Mouse (Mus musculus) limb, embryonic 15.5 days (tissue): Measurements from ENCODE around the gene Gstt3. TPM values are rescaled to one million over a fixed set of nuclear protein-coding genes. Genes with fewer than 3 reads are reported as not detected.

Experiments used
- ATAC-seq: fragments of 200-750 bp; cut with Nextera tagmentation; 2 replicates; pipeline ENCODE4 v1.8.0; 2017; ENCODE audit warnings: low read depth, moderate TSS enrichment; ENCODE audit not compliant: insufficient number of reproducible peaks, low FRiP score, low TSS enrichment
- H3K27ac ChIP-seq: fragments of 300-500 bp; sonication (generic); 2 replicates; pipeline ENCODE4 v1.5.1; 2015; ENCODE audit warnings: moderate library complexity, mild to moderate bottlenecking, inconsistent platforms
- H3K27me3 ChIP-seq: fragments of 300-500 bp; sonication (generic); 2 replicates; pipeline ENCODE4 v1.6.1; 2015; ENCODE audit warnings: inconsistent platforms
- H3K36me3 ChIP-seq: fragments of 300-500 bp; sonication (generic); 2 replicates; pipeline ENCODE4 v1.6.1; 2015; ENCODE audit warnings: inconsistent platforms
- H3K4me1 ChIP-seq: fragments of 300-500 bp; sonication (generic); 2 replicates; pipeline ENCODE4 v1.6.1; 2015; ENCODE audit warnings: inconsistent platforms
- H3K4me2 ChIP-seq: fragments of 300-500 bp; sonication (generic); 2 replicates; pipeline ENCODE4 v1.6.1; 2015; ENCODE audit warnings: mild to moderate bottlenecking, inconsistent platforms
- H3K4me3 ChIP-seq: fragments of 300-500 bp; sonication (generic); 2 replicates; pipeline ENCODE4 v1.5.1; 2015; ENCODE audit warnings: mild to moderate bottlenecking, inconsistent platforms
- H3K9ac ChIP-seq: fragments of 300-500 bp; sonication (generic); 2 replicates; pipeline ENCODE4 v1.6.1; 2015; ENCODE audit warnings: inconsistent platforms
- H3K9me3 ChIP-seq: fragments of 300-500 bp; sonication (generic); 2 replicates; pipeline ENCODE4 v1.6.1; 2016; ENCODE audit warnings: inconsistent platforms
- WGBS: fragments of 180-500 bp; shearing (Covaris S2); methylation state at CpG from one replicate; pipeline ENCODE4 v1.1.7; 2015; 5-methylcytosine and 5-hydroxymethylcytosine counted together
- polyA plus RNA-seq: library from polyadenylated mRNA; unstranded; fragments of >200 nt; fragmentation: Nextera tagmentation; extraction: Ambion mirVana; gene quantifications from 2 replicates; pipeline ENCODE4 v1.2.1, GENCODE M21; 2015

Gstt3 gene
- polyA plus RNA-seq, 1 experiment from 2014 or later, result 33.1 TPM

GRCm38 (mm10) chr10:75744017-75744416 is 37.2 kb downstream of the Gstt3 start:
- Histone ChIP-seq H3K9me3 (no peaks in the 10 kb centered on the region), H3K4me3 (no peak overlapping the region), H3K36me3 (peaks cover 92% of the 10 kb centered on the region), H3K4me2 (no peak overlapping the region), H3K9ac (no peak overlapping the region), H3K4me1 (no peaks in the 10 kb centered on the region), H3K27ac (no peak overlapping the region), H3K27me3 (no peaks in the 10 kb centered on the region)
- peak; percentile 46 for ATAC-seq
- 41% methylated on average over 3 of the region's 3 CpGs for WGBS

- 90% methylated on average over 12 of the region's 12 CpGs for WGBS
- ATAC-seq, result no peak
Observed at GRCm38 (mm10) chr10:75743369-75743768, 37.8 kb downstream of the Gstt3 start.

GRCm38 (mm10) chr10:75740866-75741265 is 40.3 kb downstream of the Gstt3 start:
- no peak overlapping the region for H3K9ac ChIP-seq
- 95% methylated on average over 3 of the region's 3 CpGs for whole genome bisulfite sequencing
- no peak overlapping the region for H3K27ac ChIP-seq
- H3K36me3 ChIP-seq, result peaks cover 89% of the 10 kb centered on the region
- H3K4me1 ChIP-seq, result no peaks in the 10 kb centered on the region
- no peak overlapping the region for H3K4me2 ChIP-seq
- H3K9me3 ChIP-seq, result no peaks in the 10 kb centered on the region
- H3K27me3 ChIP-seq, result no peaks in the 10 kb centered on the region
- no peak for ATAC-seq
- no peak overlapping the region for H3K4me3 ChIP-seq

More at GRCm38 (mm10) chr10:75743369-75743768, 37.8 kb downstream of the Gstt3 start:
- Histone ChIP-seq H3K27me3 (no peaks in the 10 kb centered on the region), H3K9me3 (no peaks in the 10 kb centered on the region), H3K9ac (no peak overlapping the region), H3K36me3 (peaks cover 92% of the 10 kb centered on the region), H3K4me2 (no peak overlapping the region), H3K27ac (no peak overlapping the region), H3K4me1 (no peaks in the 10 kb centered on the region), H3K4me3 (no peak overlapping the region)

GRCm38 (mm10) chr10:75725449-75725848 is 55.8 kb downstream of the Gstt3 start:
- Histone ChIP-seq H3K27me3 (no peaks in the 10 kb centered on the region), H3K9me3 (no peaks in the 10 kb centered on the region), H3K36me3 (peaks cover 89% of the 10 kb centered on the region), H3K4me3 (no peak overlapping the region), H3K9ac (no peak overlapping the region), H3K4me2 (no peak overlapping the region), H3K27ac (no peak overlapping the region), H3K4me1 (no peaks in the 10 kb centered on the region)
- WGBS, result 93% methylated on average over 7 of the region's 7 CpGs
- ATAC-seq, result no peak

Other genes with a start within 250 kb of the Gstt3 start
- 3.5 TPM in 2 replicates for gene Lrrc75b, start 221.1 kb downstream of the Gstt3 start, polyA plus RNA-seq
- 0.67 and 0.93 TPM in 2 replicates for gene Ggt1, start 219.8 kb downstream of the Gstt3 start, polyA plus RNA-seq
- gene Ggt5, start 192.1 kb downstream of the Gstt3 start, polyA plus RNA-seq, result 1.6 and 2.9 TPM in 2 replicates
- 10.9 and 14.3 TPM in 2 replicates for gene Susd2, start 137.4 kb downstream of the Gstt3 start, polyA plus RNA-seq
- 27.9 and 29.3 TPM in 2 replicates for gene Cabin1, start 17.1 kb downstream of the Gstt3 start, polyA plus RNA-seq
- gene Ddt, start 8.0 kb downstream of the Gstt3 start, polyA plus RNA-seq, result 51.6 and 55.6 TPM in 2 replicates
- 0.45 and 0.47 TPM in 2 replicates for gene Gm20441, start 460 bp downstream of the Gstt3 start, polyA plus RNA-seq
- 18.1 and 21.6 TPM in 2 replicates for gene Gstt1, start 17.2 kb upstream of the Gstt3 start, polyA plus RNA-seq
- not detected in 2 replicates for gene Gstt4, start 41.1 kb upstream of the Gstt3 start, polyA plus RNA-seq
- gene Gstt2, start 56.0 kb upstream of the Gstt3 start, polyA plus RNA-seq, result 11.3 and 14.5 TPM in 2 replicates
- gene Mif, start 78.8 kb upstream of the Gstt3 start, polyA plus RNA-seq, result 1,299 and 1,540 TPM in 2 replicates
- 2.7 and 3.2 TPM in 2 replicates for gene Derl3, start 112.0 kb upstream of the Gstt3 start, polyA plus RNA-seq
- 185 and 188 TPM in 2 replicates for gene Smarcb1, start 140.2 kb upstream of the Gstt3 start, polyA plus RNA-seq
- 17.5 and 31.0 TPM in 2 replicates for gene Chchd10, start 151.7 kb upstream of the Gstt3 start, polyA plus RNA-seq
- gene Mmp11, start 155.1 kb upstream of the Gstt3 start, polyA plus RNA-seq, result 205 and 245 TPM in 2 replicates
- 0.41 TPM in 1 of 2 replicates, not detected in the other for gene Gm867, start 159.3 kb upstream of the Gstt3 start, polyA plus RNA-seq
- gene Vpreb3, start 161.6 kb upstream of the Gstt3 start, polyA plus RNA-seq, result 1.1 TPM in 2 replicates
- gene Gm5134, start 173.1 kb upstream of the Gstt3 start, polyA plus RNA-seq, result not detected in 2 replicates